Mouse (Mus musculus) cerebellum, adult 2 months (tissue): ENCODE results near the gene Camkmt.

Experiments
- CTCF ChIP-seq: fragments of 200-500 bp; IDR thresholded peaks from 2 replicates; pipeline ENCODE4 v1.5.1; 2011; ENCODE audit warnings: low read depth, mild to moderate bottlenecking, control low read depth, low read length, moderate library complexity, borderline replicate concordance; ENCODE audit not compliant: insufficient read depth
- POLR2A ChIP-seq: fragments of 200-500 bp; IDR thresholded peaks from 2 replicates; pipeline ENCODE4 v1.6.1; 2011; ENCODE audit warnings: low read length, control low read depth, borderline replicate concordance; ENCODE audit not compliant: insufficient read depth

GRCm38 (mm10) chr17:85455063-85455462, 364.7 kb downstream of the Camkmt start:
- TF ChIP-seq CTCF (no peak), POLR2A (no peak)
